Mouse (Mus musculus) embryonic stem cell, embryonic (primary cell): ENCODE measurements around the gene Klk1b5.

Source experiments
- CTCF ChIA-PET, 4 experiments: fragments of 300-600 bp in 2 of 4; fragments of 350-600 bp in 2 of 4; sonication (Branson Sonifier 250); formaldehyde crosslinking; loops; one replicate each; lab custom pipeline; 2022; ENCODE audit warnings: inconsistent platforms in 2 of 4; lab: Charles Lee
- POLR2A ChIA-PET, 4 experiments: fragments of 300-600 bp in 2 of 4; fragments of 350-600 bp in 2 of 4; sonication (Branson Sonifier 250); formaldehyde crosslinking; loops; one replicate each; lab custom pipeline; 2022; ENCODE audit warnings: antibody characterized with exemption in 4 of 4, inconsistent platforms in 1 of 4; lab: Charles Lee

Gene Klk1b5

DNA sequence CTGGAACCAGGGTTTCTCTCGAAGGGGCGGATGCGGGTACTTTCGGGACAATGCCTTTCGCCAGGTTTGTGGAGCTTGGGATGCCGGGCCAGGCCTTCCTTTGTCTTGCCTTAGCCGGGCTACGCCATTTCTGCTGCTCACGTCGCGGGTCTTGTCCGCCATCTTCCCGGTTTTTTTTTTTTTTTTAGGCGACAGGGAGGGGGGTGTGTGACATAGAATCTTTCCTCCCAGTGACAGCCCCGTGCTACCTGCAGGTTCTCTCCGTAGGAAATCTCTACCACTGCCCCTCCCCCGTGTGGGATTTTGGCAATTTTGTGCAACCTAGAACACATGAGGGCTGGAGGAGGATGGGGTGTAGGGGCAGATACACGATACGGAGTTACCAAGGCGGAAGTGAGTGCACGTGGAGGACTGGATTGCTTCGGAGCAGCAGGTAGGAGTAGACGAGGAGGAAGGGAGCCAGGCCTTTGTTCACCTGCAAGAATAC, 31.3 kb downstream of the Klk1b5 start:
- CTCF ChIA-PET, result interaction anchor here in 2 of 4 experiments (0.6 to 1.7 kb wide), 5 partner anchors 16 to 314 kb away, joined by 3 read pairs; no protein-coding TSS in a partner anchor
- POLR2A ChIA-PET, result interaction anchor here (0.5 to 5.3 kb wide), 62 partner anchors 8 to 1968 kb away, joined by 3 to 67 read pairs (median 5); partner anchors contain the start of genes Emc10 (in 2 of the 4), Fam71e1 (in 2 of the 4), Gm36864 (in 2 of the 4) and Klk1 (in 2 of the 4)

DNA sequence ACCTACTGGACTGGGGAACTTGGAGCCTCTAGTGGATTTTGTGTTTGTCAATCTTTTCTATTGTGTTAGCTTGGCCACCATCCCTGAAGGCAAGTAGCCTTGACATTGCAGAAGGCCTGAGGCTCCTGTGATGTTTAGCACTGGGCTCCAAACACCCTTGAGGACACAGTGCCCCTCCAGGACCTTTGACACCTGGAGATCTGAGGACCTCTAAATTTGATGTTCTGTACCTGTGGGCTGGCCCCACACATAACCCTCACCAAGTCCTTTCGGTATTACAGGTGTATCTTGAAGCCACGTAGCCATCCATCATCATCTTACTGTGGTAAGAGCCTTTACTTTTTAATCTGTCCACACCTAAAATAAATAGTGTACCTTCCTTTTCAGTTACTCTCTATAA, 32.2 kb downstream of the Klk1b5 start:
- ChIA-PET POLR2A (interaction anchor here in 2 of 4 experiments (1.1 to 5.3 kb wide), 10 partner anchors 12 to 103 kb away, joined by 4 to 67 read pairs (median 16); partner anchors contain the start of genes Gm36864 (in 2 of the 2), Klk1 (in 2 of the 2), Acp4 (in 1 of the 2) and Gm15517 (in 1 of the 2)), CTCF (no interaction called here)

DNA sequence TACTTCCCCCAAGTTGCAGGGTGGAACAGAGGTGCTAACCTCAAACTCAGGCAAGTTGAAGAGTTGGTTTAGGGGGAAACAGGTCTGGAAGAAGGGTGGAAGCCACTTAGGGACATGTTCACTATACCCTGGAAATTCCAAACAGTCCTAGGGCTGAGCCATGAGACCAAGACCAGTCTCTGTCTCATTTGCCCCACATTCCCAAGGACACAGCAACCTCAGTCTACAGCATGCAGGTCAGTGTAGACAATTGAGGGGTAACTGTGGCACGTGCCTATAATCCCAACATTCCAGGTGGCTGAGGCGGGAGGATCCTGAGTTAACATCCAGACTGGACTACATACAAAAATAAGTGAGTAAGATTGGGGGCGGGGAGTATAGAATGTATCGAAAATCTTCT, 33.5 kb downstream of the Klk1b5 start:
- CTCF ChIA-PET, result no interaction called here

DNA sequence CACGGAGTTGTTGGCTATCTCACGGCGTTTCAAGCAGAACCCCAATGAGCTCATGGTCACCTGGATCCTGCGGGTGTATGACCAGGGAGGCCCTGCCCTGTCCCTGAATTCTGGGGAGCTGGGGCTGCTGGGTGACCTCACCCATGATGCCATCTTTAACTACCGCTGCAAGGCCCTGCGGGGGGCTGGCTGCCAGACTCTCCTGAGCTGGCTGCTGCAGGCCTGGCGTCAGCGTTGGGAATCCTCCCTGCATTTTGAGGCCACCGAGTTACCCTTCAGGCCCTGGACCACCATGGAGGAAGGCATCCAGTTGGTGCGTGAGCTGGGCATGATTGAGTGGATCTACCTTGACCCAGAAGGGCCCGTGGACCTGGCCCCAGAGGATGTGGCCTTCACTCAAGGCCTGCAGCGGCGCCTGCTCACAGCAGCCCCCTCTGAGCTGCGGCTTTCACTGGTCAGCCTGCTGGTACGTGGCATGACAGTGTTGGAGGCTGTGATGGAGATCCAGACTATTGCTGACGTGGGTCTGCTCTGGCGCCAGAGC, 35.1 kb downstream of the Klk1b5 start:
- POLR2A ChIA-PET, result interaction anchor here in 3 of 4 experiments (1.1 to 2.0 kb wide), 6 partner anchors 12 to 331 kb away, joined by 3 to 6 read pairs (median 3); partner anchors contain the start of gene Klk1b22 (in 1 of the 3)
- CTCF ChIA-PET, result interaction anchor here in 1 of 4 experiments (1.0 kb wide), 1 partner anchor 322 kb away, joined by 3 read pairs; no protein-coding TSS in a partner anchor

More for the DNA sequence above, 33.5 kb downstream of the Klk1b5 start:
- POLR2A ChIA-PET, result interaction anchor here in 3 of 4 experiments (0.8 to 2.0 kb wide), 5 partner anchors 9 to 330 kb away, joined by 3 to 5 read pairs (median 3); no protein-coding TSS in a partner anchor

DNA sequence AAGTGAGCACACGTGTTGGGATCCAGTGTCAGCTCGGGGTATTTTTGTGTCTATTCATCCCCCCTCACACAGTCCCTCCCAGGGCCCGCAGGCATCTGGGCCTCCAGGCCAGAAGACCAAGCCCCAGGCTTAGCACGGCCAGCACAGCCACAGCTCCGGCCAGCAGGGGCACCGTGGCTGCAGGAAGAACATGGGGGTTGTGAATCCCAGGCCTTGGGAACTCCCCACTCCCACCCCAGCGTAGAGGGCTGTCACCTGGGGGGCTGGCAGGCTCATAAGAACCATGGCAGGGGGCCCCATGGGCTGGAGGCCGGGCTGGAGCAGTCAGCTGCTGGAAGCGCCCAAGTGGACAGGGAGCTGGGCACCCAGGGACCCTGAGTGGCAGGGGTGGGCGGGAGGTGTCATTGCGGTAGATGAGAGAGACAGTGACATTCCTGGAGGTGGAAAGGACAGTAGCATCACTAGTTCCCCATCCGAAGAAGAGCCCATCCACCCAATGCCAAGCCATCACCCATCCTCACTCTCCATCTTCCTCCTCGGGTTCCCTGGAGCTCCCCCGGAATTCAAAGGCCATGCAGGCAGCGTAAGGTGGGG, 37.4 kb downstream of the Klk1b5 start:
- CTCF ChIA-PET, result interaction anchor here in 2 of 4 experiments (0.6 to 2.5 kb wide), 2 partner anchors 10 to 815 kb away, joined by 3 to 9 read pairs; no protein-coding TSS in a partner anchor
- POLR2A ChIA-PET, result interaction anchor here in 3 of 4 experiments (0.7 to 3.5 kb wide), 16 partner anchors 10 to 243 kb away, joined by 3 to 18 read pairs (median 3); partner anchors contain the start of genes Klk1 (in 2 of the 3), Emc10 (in 1 of the 3) and Fam71e1 (in 1 of the 3)

DNA sequence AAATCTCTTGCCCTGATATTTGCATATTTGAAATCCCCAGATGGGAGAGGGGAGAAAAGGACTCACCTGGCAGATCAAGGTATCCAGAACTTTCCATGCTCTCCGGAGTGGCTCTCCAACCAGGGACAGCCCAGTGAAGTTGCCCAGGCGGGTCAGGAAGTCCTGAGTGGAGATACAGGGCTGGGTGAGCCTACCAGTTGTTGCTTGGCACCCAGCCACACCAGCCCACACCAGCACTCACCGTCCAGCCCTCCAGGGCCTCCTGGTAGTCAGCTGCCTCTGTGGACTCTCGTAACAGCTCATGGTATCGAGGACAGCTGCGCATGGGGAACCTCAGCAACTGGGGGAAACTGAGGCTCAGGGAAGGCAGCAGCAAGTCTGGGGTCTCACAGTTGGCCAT, 39.2 kb downstream of the Klk1b5 start:
- ChIA-PET CTCF (interaction anchor here in 3 of 4 experiments (0.6 to 2.5 kb wide), 3 partner anchors 8 to 252 kb away, joined by 6 to 9 read pairs (median 6); no protein-coding TSS in a partner anchor), POLR2A (interaction anchor here in 3 of 4 experiments (0.6 to 10.4 kb wide), 16 partner anchors 8 to 252 kb away, joined by 3 to 67 read pairs (median 4); partner anchors contain the start of genes 1700028J19Rik (in 3 of the 3) and 2410002F23Rik (in 3 of the 3))

DNA sequence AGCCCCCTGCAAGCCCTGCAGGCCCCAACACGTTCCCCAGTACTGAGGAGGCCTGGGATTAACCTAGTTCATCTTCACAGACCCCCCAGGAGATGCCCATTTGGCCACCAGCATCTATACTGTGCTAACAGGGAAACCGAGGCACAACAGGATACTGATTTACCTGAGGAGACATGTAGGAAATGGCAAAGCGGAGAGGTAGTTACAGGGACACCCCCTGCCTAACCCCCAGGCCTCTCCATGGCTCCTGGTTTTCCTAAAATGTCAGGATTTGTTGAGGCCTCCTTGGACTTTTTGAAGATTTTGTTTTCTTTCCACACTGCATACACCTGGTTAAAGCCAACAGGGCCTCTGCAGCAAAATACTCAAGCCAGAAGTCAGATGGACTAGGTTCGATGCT, 41.5 kb downstream of the Klk1b5 start, which contains the start of gene Acp4:
Acp4 (minus strand) TSS at position 101 of the 400 bp plus-strand sequence.
- CTCF ChIA-PET, result no interaction called here
- POLR2A ChIA-PET, result interaction anchor here in 2 of 4 experiments (0.6 to 10.4 kb wide), 4 partner anchors 11 to 1491 kb away, joined by 3 to 67 read pairs (median 3); partner anchors contain the start of genes 1700028J19Rik (in 1 of the 2) and 2410002F23Rik (in 1 of the 2)

DNA sequence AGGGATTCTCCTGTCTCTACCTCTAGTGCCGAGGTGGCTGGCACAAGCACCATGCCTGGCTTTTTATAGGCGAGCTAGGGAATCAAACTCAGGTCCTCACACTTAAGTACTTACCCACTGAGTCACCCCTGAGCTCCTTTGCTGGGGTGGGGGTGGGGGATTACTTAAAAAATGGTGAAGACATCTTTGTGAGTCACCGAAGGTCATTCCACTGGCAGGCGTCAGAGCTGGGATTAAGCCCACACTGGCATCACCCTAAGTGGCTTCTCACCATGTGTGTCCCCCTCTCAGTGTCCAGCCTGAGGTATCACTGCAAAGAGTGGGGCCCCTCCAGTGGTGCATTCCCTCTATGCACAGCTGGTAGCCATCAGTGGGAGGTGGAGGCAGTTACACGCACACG, 44.7 kb downstream of the Klk1b5 start:
- ChIA-PET POLR2A (interaction anchor here in 3 of 4 experiments (0.6 to 10.4 kb wide), 4 partner anchors 14 to 450 kb away, joined by 3 to 67 read pairs (median 4); partner anchors contain the start of genes 1700028J19Rik (in 1 of the 3) and 2410002F23Rik (in 1 of the 3)), CTCF (interaction anchor here in 3 of 4 experiments (0.5 to 1.6 kb wide), 7 partner anchors 60 to 328 kb away, joined by 3 to 17 read pairs (median 3); no protein-coding TSS in a partner anchor)

DNA sequence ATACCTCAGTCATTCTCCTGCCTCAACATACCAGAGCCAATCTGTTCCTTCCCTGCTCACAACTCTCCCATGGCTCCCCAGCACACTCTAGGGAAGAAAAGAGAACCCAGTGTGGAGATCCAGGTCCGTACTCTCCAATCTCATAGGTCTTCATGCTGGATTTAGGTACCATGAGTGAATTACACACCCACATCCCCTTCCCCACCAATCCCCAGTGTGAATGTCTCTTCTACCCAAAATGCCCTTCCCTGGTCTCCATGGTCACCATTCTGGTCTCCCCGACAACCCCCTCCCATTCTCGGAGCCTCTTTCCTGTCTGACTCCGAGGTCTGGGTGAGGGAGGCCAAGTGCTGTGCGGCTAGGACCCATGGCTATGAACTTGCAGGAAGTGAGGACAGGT, 45.4 kb downstream of the Klk1b5 start, which contains the start of gene Gm15517:
Gm15517 (plus strand) TSS at position 301 of the 400 bp plus-strand sequence.
- ChIA-PET POLR2A (interaction anchor here in 2 of 4 experiments (0.7 to 10.4 kb wide), 4 partner anchors 15 to 451 kb away, joined by 3 to 67 read pairs (median 13); partner anchors contain the start of genes 1700028J19Rik (in 1 of the 2) and 2410002F23Rik (in 1 of the 2)), CTCF (interaction anchor here in 2 of 4 experiments (0.7 to 1.6 kb wide), 4 partner anchors 90 to 369 kb away, joined by 3 to 4 read pairs (median 3); no protein-coding TSS in a partner anchor)

DNA sequence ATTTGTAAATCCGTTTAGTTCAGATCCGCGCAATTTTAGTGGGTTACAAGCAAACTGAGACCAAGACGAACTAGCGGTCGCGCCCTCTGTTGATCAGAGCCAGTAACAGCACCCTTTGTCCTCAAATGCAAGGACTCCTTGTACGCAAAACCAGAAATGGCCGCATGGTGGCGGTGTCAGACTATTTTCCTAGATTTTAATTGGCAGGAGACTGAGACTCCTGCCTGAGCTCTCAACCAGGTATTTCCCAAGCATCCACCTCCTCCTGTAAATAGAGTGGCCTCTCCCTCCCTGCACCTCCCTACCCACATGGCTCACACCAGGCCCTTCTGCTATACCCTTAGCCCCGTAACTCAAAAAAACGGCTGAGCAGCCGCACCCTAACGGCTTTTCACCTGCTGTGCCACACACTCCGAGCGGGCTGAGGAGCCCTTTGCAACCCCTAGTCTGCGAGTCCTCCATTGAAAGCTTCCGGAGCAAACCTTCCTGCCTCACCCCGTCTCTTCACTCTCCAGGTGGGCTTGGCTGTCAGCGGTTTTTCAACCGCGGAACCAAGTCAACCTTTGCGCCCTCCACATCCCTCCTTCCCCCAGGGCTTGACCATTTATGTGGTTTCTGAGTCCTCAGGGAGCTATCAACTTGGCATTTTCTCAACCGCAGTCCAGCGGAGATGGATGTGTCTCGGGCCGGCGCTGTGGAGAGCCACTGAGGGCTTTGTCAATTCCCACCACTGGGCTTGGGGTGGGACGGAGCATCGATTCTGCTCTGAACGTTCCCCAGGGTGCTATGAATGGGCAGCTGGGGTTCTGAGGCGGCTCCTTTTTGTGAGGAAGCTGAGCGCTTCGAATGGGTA, 47.3 kb downstream of the Klk1b5 start:
- POLR2A ChIA-PET, result interaction anchor here (0.5 to 10.4 kb wide), 64 partner anchors 9 to 387 kb away, joined by 3 to 67 read pairs (median 4); partner anchors contain the start of genes 1700028J19Rik (in 2 of the 4), 2410002F23Rik (in 2 of the 4), Fam71e1 (in 2 of the 4) and Josd2 (in 2 of the 4)
- CTCF ChIA-PET, result interaction anchor here (0.5 to 3.3 kb wide), 130 partner anchors 9 to 849 kb away, joined by 3 to 48 read pairs (median 5); partner anchors contain the start of genes Pold1 (in 2 of the 4), 1700028J19Rik (in 1 of the 4), 2410002F23Rik (in 1 of the 4) and Ap2a1 (in 1 of the 4)

DNA sequence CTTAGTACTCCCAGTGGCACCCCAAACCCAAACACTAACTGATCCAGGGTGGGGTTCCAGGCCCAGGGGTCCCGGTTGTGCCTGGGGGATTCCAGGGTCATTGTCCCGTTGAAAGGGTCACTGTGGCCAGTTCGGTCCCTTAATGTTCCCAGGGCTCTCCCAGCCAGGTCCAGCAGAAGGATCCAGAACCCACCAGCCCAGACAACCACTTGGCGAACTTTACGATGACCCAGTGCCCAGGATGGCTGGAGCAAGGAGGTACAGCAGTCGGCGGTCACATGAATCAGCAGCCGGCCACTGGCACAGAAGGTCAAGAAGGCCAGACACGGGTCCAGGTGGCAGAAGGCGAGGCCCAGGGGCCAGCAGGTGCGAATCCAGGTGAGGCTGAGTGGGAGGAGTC, 52.4 kb downstream of the Klk1b5 start:
- ChIA-PET CTCF (interaction anchor here in 1 of 4 experiments (0.9 to 1.4 kb wide), 3 partner anchors 85 to 280 kb away, joined by 3 to 4 read pairs (median 3); partner anchors contain the start of gene Pold1), POLR2A (interaction anchor here in 2 of 4 experiments (0.5 to 1.2 kb wide), 4 partner anchors 22 to 259 kb away, joined by 3 to 4 read pairs (median 3); partner anchors contain the start of genes 1700028J19Rik (in 1 of the 2) and 2410002F23Rik (in 1 of the 2))

DNA sequence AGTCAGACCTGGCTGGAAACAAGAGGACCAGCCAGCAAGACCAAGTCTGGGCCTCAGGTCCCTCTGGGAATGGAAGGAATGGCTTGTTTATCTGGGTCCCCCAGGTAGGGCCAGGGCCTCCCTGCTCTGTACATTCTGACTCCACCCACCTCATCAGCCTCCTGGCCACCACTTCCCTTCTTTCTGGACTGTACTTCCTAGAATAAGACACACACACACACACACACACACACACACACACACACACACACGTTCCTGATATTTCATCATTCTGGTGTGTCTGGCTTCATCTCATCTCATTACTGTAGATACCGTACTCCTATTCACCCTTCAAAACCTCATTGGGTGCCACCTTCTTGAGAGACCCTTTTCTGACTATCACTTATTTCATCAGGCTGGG, 53.7 kb downstream of the Klk1b5 start:
- ChIA-PET POLR2A (interaction anchor here in 2 of 4 experiments (0.7 to 1.1 kb wide), 4 partner anchors 33 to 209 kb away, joined by 3 read pairs; no protein-coding TSS in a partner anchor), CTCF (interaction anchor here in 1 of 4 experiments (1.0 to 1.4 kb wide), 2 partner anchors 42 to 84 kb away, joined by 4 to 5 read pairs; no protein-coding TSS in a partner anchor)
